Mouse (Mus musculus) intestine, postnatal 0 days (tissue): ENCODE measurements at regions not wholly inside any gene's neighbourhood (a gene's known extent, or its start where the extent isn't known, plus 50 kb on each side); places are given as distances from the start of the nearest gene placed in this dataset.
"Not testable (repeated sequence)": the region's sequence is repeated elsewhere in the genome, so short reads cannot be mapped to it uniquely, and the experiment has no call there.

Experiments used
- ATAC-seq: fragments of 200-750 bp; cut with Nextera tagmentation; 2 replicates; pipeline ENCODE4 v1.8.0; 2017; ENCODE audit warnings: mild to moderate bottlenecking, moderate TSS enrichment, moderate library complexity
- H3K27ac ChIP-seq: fragments of 300-500 bp; sonication (generic); 2 replicates; pipeline ENCODE4 v1.5.1; 2014; ENCODE audit warnings: mild to moderate bottlenecking, low read depth, low read length, moderate library complexity
- H3K27me3 ChIP-seq: fragments of 300-500 bp; sonication (generic); replicated peaks from 2 replicates; pipeline ENCODE4 v1.6.1; 2014; ENCODE audit warnings: low read length, mixed read lengths; ENCODE audit not compliant: control insufficient read depth, insufficient read depth
- H3K36me3 ChIP-seq: fragments of 300-500 bp; sonication (generic); 2 replicates; pipeline ENCODE4 v1.6.1; 2014; ENCODE audit warnings: mild to moderate bottlenecking, moderate library complexity; ENCODE audit not compliant: control insufficient read depth, insufficient read depth
- H3K4me1 ChIP-seq: fragments of 300-500 bp; sonication (generic); replicated peaks from 2 replicates; pipeline ENCODE4 v1.6.1; 2014; ENCODE audit warnings: antibody characterized with exemption, low read length, mixed read lengths; ENCODE audit not compliant: control insufficient read depth, insufficient read depth
- H3K4me2 ChIP-seq: fragments of 300-500 bp; sonication (generic); replicated peaks from 2 replicates; pipeline ENCODE4 v1.6.1; 2014; ENCODE audit warnings: low read depth, mild to moderate bottlenecking, moderate library complexity
- H3K4me3 ChIP-seq: fragments of 300-500 bp; sonication (generic); 2 replicates; pipeline ENCODE4 v1.5.1; 2014; ENCODE audit warnings: low read depth, low read length
- H3K9ac ChIP-seq: fragments of 300-500 bp; sonication (generic); 2 replicates; pipeline ENCODE4 v1.6.1; 2014; ENCODE audit warnings: mild to moderate bottlenecking, low read depth, low read length
- H3K9me3 ChIP-seq: fragments of 300-500 bp; sonication (generic); 2 replicates; pipeline ENCODE4 v1.6.1; 2016; ENCODE audit warnings: mixed run types; ENCODE audit not compliant: control insufficient read depth
- CTCF ChIP-seq: sonication (generic); IDR thresholded peaks from 2 replicates; pipeline ENCODE4 v1.5.1; 2016; ENCODE audit warnings: low read depth, mild to moderate bottlenecking, control low read depth, antibody characterized with exemption, moderate library complexity
- WGBS: fragments of 180-500 bp; shearing (Covaris S2); extraction: QIAGEN DNeasy Blood & Tissue Kit; methylation state at CpG from one replicate; pipeline ENCODE4 v1.1.7; 2014; 5-methylcytosine and 5-hydroxymethylcytosine counted together

DNA sequence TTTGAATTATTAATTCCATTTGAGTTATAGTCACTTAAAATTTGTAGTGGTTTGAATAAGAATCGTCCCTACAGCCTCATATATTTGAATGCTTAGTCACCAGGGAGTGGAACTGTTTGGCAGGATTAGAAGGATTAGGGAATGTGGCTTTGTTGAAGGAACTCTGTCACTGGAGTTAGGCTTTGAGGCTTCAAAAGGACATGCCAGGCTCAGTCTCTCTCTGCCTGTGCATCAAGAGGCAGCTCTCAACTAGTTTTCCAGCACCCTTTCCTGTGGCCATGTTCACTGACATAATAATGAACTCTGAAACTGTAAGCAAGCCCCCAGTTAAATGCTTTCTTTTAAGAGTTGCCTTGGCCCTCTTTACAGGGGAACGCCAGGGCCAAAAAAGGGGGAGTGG, 58.9 kb upstream of the Immp2l start:
- H3K27ac ChIP-seq, result no peak overlapping the region
- TF ChIP-seq CTCF, result no peak
- WGBS, result 61% methylated on average over 2 of the region's 2 CpGs
- no peak overlapping the region for H3K4me2 ChIP-seq
- H3K36me3 ChIP-seq, result no peaks in the 10 kb centered on the region
- H3K4me1 ChIP-seq, result no peaks in the 10 kb centered on the region
- no peaks in the 10 kb centered on the region for H3K9me3 ChIP-seq
- no peaks in the 10 kb centered on the region for H3K27me3 ChIP-seq
- ATAC-seq, result no peak
- H3K9ac ChIP-seq, result no peak overlapping the region
- H3K4me3 ChIP-seq, result no peak overlapping the region

DNA sequence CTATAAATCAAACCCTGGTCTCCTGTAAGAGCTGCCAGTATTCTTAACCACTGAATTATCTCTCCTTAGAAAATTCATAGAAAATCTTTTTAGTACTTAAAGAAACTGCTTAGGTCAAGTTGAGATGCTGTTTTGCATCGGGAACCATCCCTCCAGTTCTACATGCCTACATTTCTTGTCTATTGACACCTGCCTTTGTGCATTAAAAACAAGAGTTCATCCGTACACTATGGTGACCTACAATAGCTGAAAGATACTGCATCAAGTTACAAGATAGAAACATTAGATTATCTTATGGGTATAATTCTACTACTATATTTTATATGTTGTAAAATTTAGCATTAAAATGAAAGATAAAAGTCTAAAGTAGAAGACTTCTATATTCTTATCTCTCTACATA, 57.6 kb upstream of the Immp2l start:
- WGBS, result 89% methylated on average over 2 of the region's 2 CpGs
- ATAC-seq, result no peak
- no peak overlapping the region for H3K9ac ChIP-seq
- H3K36me3 ChIP-seq, result no peaks in the 10 kb centered on the region
- H3K9me3 ChIP-seq, result no peaks in the 10 kb centered on the region
- H3K4me3 ChIP-seq, result no peak overlapping the region
- TF ChIP-seq CTCF, result no peak
- no peak overlapping the region for H3K4me2 ChIP-seq
- no peaks in the 10 kb centered on the region for H3K4me1 ChIP-seq
- H3K27ac ChIP-seq, result no peak overlapping the region
- no peaks in the 10 kb centered on the region for H3K27me3 ChIP-seq

DNA sequence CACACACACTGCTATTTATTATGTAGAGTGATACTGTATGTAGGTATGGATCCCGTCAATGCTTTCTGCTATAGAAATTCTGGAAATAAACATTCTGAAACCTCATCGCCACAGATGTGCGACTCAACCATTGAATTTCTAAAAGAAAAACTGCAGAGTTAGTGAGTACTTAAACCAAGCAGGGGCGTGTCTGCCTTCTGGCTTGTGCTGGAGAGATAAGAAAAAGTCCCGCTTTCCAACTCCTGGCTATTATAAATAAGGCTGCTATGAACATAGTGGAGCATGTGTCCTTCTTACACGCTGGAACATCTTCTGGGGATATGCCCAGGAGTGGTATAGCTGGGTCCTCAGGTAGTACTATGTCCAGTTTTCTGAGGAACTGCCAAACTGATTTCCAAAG, 57.2 kb upstream of the Immp2l start:
- H3K4me2 ChIP-seq, ATAC-seq, H3K4me1 ChIP-seq, H3K27me3 ChIP-seq, H3K36me3 ChIP-seq, H3K27ac ChIP-seq, H3K9ac ChIP-seq, H3K4me3 ChIP-seq, H3K9me3 ChIP-seq: not testable (repeated sequence)
- 51% methylated on average over 6 of the region's 6 CpGs for whole genome bisulfite sequencing

DNA sequence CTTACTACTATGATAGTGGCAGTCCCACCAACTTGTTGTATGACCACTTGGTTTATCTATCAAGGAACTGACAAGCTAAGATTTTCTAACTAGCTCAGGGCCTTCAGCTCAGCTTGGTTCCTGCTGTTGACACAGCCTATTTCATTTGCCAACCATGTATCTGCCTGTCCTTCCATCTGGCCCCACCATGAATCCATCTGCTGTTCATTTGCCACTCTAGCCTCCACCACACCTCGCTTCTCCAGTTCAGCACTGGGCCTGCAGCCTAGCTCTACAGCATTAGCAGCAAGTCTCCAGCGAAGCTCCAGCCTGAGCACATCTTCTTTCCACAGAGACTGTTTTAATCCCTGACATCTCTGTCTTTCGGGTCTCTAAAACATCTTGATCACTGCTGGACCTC, 51.0 kb upstream of the Immp2l start:
- H3K27ac ChIP-seq, result no peak overlapping the region
- H3K27me3 ChIP-seq, result no peaks in the 10 kb centered on the region
- WGBS, result 85% methylated on average over 3 of the region's 3 CpGs
- H3K4me1 ChIP-seq, result no peaks in the 10 kb centered on the region
- H3K9ac ChIP-seq, result no peak overlapping the region
- H3K9me3 ChIP-seq, result no peaks in the 10 kb centered on the region
- no peak for TF ChIP-seq CTCF
- H3K4me2 ChIP-seq, result no peak overlapping the region
- H3K36me3 ChIP-seq, result no peaks in the 10 kb centered on the region
- H3K4me3 ChIP-seq, result no peak overlapping the region
- ATAC-seq, result no peak
